Mouse (Mus musculus) bone marrow macrophage, adult 2 months (primary cell): Measurements from ENCODE around the gene Zfp704.

ENCODE experiments used
- CTCF ChIP-seq: IDR thresholded peaks from 2 replicates; pipeline ENCODE4 v1.5.1; 2012; ENCODE audit warnings: low read depth, mild to moderate bottlenecking, low read length, moderate library complexity
- POLR2A ChIP-seq: IDR thresholded peaks from 2 replicates; pipeline ENCODE4 v1.6.1; 2012; ENCODE audit warnings: mild to moderate bottlenecking, low read depth, low read length, borderline replicate concordance

- TF ChIP-seq POLR2A (no peak), CTCF (no peak)
Measured at GRCm38 (mm10) chr3:9605784-9606706, 3.8 kb downstream of the Zfp704 start.
